Mouse (Mus musculus) lung, postnatal 0 days (tissue): ENCODE data around the gene Rai2.

Experiments used
- CTCF ChIP-seq: IDR thresholded peaks from 2 replicates; pipeline ENCODE4 v1.5.1; 2016; ENCODE audit warnings: antibody characterized with exemption, mild to moderate bottlenecking
- EP300 ChIP-seq: IDR thresholded peaks from 2 replicates; pipeline ENCODE4 v1.6.1; 2016; ENCODE audit warnings: antibody characterized with exemption, mild to moderate bottlenecking, control low read depth

DNA sequence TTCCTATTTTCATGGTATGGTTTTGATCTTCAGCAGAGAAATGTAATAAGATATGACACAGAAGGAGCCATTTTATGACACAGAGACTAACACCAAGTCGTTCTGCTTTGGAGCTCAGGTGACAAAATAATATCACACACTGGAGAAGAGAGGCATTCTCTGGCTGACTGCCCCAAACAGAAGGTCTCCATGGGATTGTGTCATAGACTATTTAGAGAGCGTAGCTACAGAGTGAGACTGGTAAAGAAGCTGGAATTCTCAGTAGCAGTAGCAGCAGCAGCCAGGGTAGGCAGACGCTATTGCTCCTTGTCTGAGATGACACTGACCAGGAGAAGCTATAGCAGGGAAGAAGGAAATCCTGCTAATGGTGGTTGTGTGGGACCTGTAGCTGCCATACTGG, 27.5 kb upstream of the Rai2 start:
- TF ChIP-seq CTCF: no peak
- TF ChIP-seq EP300: no peak
